Mouse (Mus musculus): ENCODE measurements at regions not wholly inside any gene's neighbourhood (a gene's known extent, or its start where the extent isn't known, plus 50 kb on each side); places are given as distances from the start of the nearest gene placed in this dataset.

- no peak for ATAC-seq (replicated peaks; ENCODE audit: insufficient number of reproducible peaks, insufficient read depth, low FRiP score, low read depth)
- WGBS: 75% methylated on average over 6 of the region's 6 CpGs
- no peak overlapping the region for H3K4me3 ChIP-seq
- H3K27me3 ChIP-seq: no peaks in the 10 kb centered on the region
- H3K4me2 ChIP-seq: no peak overlapping the region
- no peaks in the 10 kb centered on the region for H3K36me3 ChIP-seq
- H3K4me1 ChIP-seq (replicated peaks): no peaks in the 10 kb centered on the region
- no peak overlapping the region for H3K9ac ChIP-seq
- H3K9me3 ChIP-seq (replicated peaks): no peaks in the 10 kb centered on the region
- H3K27ac ChIP-seq: no peak overlapping the region
Observed at GRCm38 (mm10) chr1:71971943-71972342, 240.2 kb downstream of the Mreg start.

- 69% methylated on average over 2 of the region's 2 CpGs for WGBS
- no peaks in the 10 kb centered on the region for H3K36me3 ChIP-seq
- no peak for ATAC-seq (replicated peaks; ENCODE audit: insufficient number of reproducible peaks, insufficient read depth, low FRiP score, low read depth)
- no peaks in the 10 kb centered on the region for H3K27me3 ChIP-seq
- no peaks in the 10 kb centered on the region for H3K4me1 ChIP-seq (replicated peaks)
- no peak overlapping the region for H3K4me2 ChIP-seq
- H3K9me3 ChIP-seq (replicated peaks): no peaks in the 10 kb centered on the region
- H3K27ac ChIP-seq: no peak overlapping the region
- no peak overlapping the region for H3K4me3 ChIP-seq
- no peak overlapping the region for H3K9ac ChIP-seq
Observed at GRCm38 (mm10) chr1:71970771-71971170, 241.3 kb downstream of the Mreg start.

DNA sequence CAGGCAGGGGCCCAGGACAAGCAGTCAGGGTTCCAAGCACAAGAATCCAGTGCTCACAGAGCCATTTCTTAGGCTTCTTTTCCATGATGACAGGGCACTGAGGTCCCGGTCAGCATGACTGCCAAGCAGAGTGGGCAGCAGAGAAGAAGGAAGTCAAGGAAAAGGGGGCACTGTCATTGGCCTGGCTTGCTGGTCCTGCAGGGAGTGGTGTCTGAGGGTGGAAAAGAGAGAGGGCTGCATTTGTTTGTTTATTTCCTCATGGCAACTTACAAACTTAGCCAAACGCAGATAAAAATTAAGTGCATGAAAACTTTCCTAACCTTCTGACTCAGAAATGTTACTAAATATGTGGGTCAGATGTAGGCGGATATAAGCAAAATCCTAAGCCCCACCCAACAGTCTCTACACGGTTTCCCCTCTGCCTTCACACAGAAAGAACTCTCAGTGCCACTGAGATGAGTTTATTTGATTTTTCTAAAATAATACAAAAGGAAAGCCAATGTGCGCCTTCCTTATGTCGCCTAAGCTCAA lies 244.5 kb downstream of the Mreg start:
- ATAC-seq (replicated peaks; ENCODE audit: insufficient number of reproducible peaks, insufficient read depth, low FRiP score, low read depth): no peak
- Histone ChIP-seq H3K27ac (no peak overlapping the region), H3K4me3 (no peak overlapping the region), H3K36me3 (no peaks in the 10 kb centered on the region), H3K4me2 (no peak overlapping the region), H3K9me3 (replicated peaks) (no peaks in the 10 kb centered on the region), H3K4me1 (replicated peaks) (no peaks in the 10 kb centered on the region), H3K27me3 (no peaks in the 10 kb centered on the region), H3K9ac (no peak overlapping the region)
- WGBS: 86% methylated on average over 6 of the region's 6 CpGs

DNA sequence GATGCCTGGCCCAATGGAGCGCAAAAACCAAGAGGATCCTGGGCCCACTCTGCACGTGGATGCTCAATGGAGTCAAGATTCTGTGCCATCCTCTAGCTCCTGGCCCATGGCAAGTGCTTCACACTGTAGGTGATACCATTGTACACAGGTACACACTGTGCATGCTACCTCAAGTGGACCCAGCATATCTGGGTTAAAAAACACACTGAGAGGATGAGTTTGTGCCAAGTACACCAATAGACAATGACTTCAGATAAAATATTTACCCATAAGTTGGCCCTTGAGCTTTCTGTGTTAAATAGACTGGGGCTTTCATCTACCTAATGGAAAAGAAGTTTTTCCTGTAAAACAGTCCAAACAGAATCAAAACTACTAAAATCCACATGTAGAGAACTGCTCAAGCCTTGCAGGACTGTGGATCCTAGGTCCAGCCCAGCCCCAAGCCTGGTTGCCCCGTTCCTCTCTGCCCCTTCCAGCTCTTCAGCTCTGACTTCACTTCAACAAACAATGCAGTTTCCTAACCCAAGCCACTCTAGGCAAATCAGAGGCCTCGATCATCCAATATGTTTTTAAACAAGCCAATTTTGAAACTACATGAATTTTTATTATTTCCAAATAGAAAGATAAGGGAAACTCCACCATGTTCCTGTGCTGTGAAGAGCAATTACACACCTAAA lies 247.5 kb downstream of the Mreg start:
- Histone ChIP-seq H3K4me3 (no peak overlapping the region), H3K9ac (no peak overlapping the region), H3K27ac (no peak overlapping the region), H3K4me2 (no peak overlapping the region), H3K27me3 (no peaks in the 10 kb centered on the region), H3K9me3 (replicated peaks) (no peaks in the 10 kb centered on the region), H3K36me3 (no peaks in the 10 kb centered on the region), H3K4me1 (replicated peaks) (no peaks in the 10 kb centered on the region)
- WGBS: 84% methylated on average over 4 of the region's 4 CpGs
- no peak for ATAC-seq (replicated peaks; ENCODE audit: insufficient number of reproducible peaks, insufficient read depth, low FRiP score, low read depth)

DNA sequence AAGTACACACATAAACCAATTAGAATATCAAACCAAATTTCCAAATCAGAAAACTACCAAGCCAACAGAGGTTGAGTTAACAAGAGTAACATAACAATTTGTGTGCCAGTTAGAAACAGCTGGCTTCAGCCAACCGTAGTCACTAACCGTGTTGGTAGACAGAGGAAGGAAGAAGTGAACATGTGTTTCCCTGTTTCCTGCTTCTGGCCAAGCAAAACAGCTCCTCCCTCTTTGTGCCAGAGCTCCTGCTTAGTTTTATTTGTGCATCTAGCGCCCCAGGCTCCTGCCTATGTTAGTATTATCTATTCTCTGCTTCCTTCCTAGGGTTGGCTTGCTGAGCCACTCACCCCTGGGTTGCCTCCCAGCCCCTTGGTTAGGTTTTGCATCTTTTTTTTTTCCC lies 255.2 kb downstream of the Mreg start:
- Histone ChIP-seq H3K27me3 (no peaks in the 10 kb centered on the region), H3K4me1 (replicated peaks) (0 out of 2 replicates have a peak, but pooled peaks cover 3% of the 10 kb centered on the region), H3K4me2 (no peak overlapping the region), H3K36me3 (no peaks in the 10 kb centered on the region), H3K4me3 (no peak overlapping the region), H3K27ac (no peak overlapping the region), H3K9ac (no peak overlapping the region), H3K9me3 (replicated peaks) (no peaks in the 10 kb centered on the region)
- no peak; the same call in 1 of the 2 replicates for ATAC-seq (replicated peaks; ENCODE audit: insufficient number of reproducible peaks, insufficient read depth, low FRiP score, low read depth)
- WGBS: 47% methylated on average over 3 of the region's 3 CpGs

GRCm38 (mm10) chr1:71955331-71955730 lies 256.8 kb downstream of the Mreg start:
- Histone ChIP-seq H3K4me3 (no peak overlapping the region), H3K27ac (no peak overlapping the region), H3K36me3 (no peaks in the 10 kb centered on the region), H3K4me2 (no peak overlapping the region), H3K9me3 (replicated peaks) (no peaks in the 10 kb centered on the region), H3K27me3 (no peaks in the 10 kb centered on the region), H3K9ac (no peak overlapping the region), H3K4me1 (replicated peaks) (0 out of 2 replicates have a peak, but pooled peaks cover 3% of the 10 kb centered on the region)
- ATAC-seq (replicated peaks; ENCODE audit: insufficient number of reproducible peaks, insufficient read depth, low FRiP score, low read depth): no peak

- no peak for ATAC-seq (replicated peaks; ENCODE audit: insufficient number of reproducible peaks, insufficient read depth, low FRiP score, low read depth)
- H3K9ac ChIP-seq: no peak overlapping the region
- no peaks in the 10 kb centered on the region for H3K9me3 ChIP-seq (replicated peaks)
- H3K36me3 ChIP-seq: no peaks in the 10 kb centered on the region
- H3K4me1 ChIP-seq (replicated peaks): 0 out of 2 replicates have a peak, but pooled peaks cover 3% of the 10 kb centered on the region
- no peaks in the 10 kb centered on the region for H3K27me3 ChIP-seq
- no peak overlapping the region for H3K27ac ChIP-seq
- H3K4me2 ChIP-seq: no peak overlapping the region
- 63% methylated on average over 6 of the region's 6 CpGs for WGBS
- no peak overlapping the region for H3K4me3 ChIP-seq
Observed at GRCm38 (mm10) chr1:71953292-71953691, 258.8 kb downstream of the Mreg start.

GRCm38 (mm10) chr1:71949549-71949948 lies 262.6 kb downstream of the Mreg start:
- 77% methylated on average over 7 of the region's 7 CpGs for WGBS
- Histone ChIP-seq H3K27me3 (no peaks in the 10 kb centered on the region), H3K4me3 (no peak overlapping the region), H3K36me3 (no peaks in the 10 kb centered on the region), H3K4me1 (replicated peaks) (0 out of 2 replicates have a peak, but pooled peaks cover 3% of the 10 kb centered on the region), H3K27ac (no peak overlapping the region), H3K4me2 (no peak overlapping the region), H3K9me3 (replicated peaks) (no peaks in the 10 kb centered on the region), H3K9ac (no peak overlapping the region)
- ATAC-seq (replicated peaks; ENCODE audit: insufficient number of reproducible peaks, insufficient read depth, low FRiP score, low read depth): no peak

GRCm38 (mm10) chr1:71948686-71949085 lies 263.4 kb downstream of the Mreg start:
- Histone ChIP-seq H3K4me1 (replicated peaks) (0 out of 2 replicates have a peak, but pooled peaks cover 3% of the 10 kb centered on the region), H3K9me3 (replicated peaks) (no peaks in the 10 kb centered on the region), H3K9ac (no peak overlapping the region), H3K4me3 (no peak overlapping the region), H3K27me3 (no peaks in the 10 kb centered on the region), H3K27ac (no peak overlapping the region), H3K4me2 (no peak overlapping the region), H3K36me3 (no peaks in the 10 kb centered on the region)
- WGBS: 87% methylated on average over 4 of the region's 4 CpGs
- ATAC-seq (replicated peaks; ENCODE audit: insufficient number of reproducible peaks, insufficient read depth, low FRiP score, low read depth): no peak

- no peaks in the 10 kb centered on the region for H3K9me3 ChIP-seq (replicated peaks)
- 80% methylated on average over 2 of the region's 2 CpGs for WGBS
- H3K27me3 ChIP-seq: no peaks in the 10 kb centered on the region
- no peaks in the 10 kb centered on the region for H3K4me1 ChIP-seq (replicated peaks)
- no peaks in the 10 kb centered on the region for H3K36me3 ChIP-seq
- H3K9ac ChIP-seq: no peak overlapping the region
- ATAC-seq (replicated peaks; ENCODE audit: insufficient number of reproducible peaks, insufficient read depth, low FRiP score, low read depth): no peak
- no peak overlapping the region for H3K27ac ChIP-seq
- no peak overlapping the region for H3K4me3 ChIP-seq
- no peak overlapping the region for H3K4me2 ChIP-seq
Observed at GRCm38 (mm10) chr1:71947506-71947905, 264.6 kb downstream of the Mreg start.

DNA sequence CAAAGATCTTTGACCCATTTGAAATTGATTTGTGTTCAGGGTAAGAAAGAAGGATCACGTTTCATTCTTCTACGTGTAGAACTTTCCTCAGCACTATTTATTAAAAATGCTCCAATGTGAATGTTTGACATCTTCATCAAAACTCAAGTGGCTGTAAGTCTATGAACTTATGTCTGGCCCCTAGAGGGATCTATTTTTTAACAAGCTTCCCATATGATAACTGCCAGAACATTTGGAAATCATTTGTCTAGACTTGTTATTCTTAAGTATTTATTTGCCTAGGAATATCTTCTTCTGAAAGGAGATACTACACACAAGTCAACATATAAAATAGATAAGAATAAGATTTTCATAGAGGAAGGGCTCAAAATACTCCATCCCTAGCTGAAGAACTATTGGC lies 265.2 kb downstream of the Mreg start:
- 67% methylated on average over 2 of the region's 2 CpGs for WGBS
- Histone ChIP-seq H3K9ac (no peak overlapping the region), H3K27me3 (no peaks in the 10 kb centered on the region), H3K9me3 (replicated peaks) (no peaks in the 10 kb centered on the region), H3K36me3 (no peaks in the 10 kb centered on the region), H3K27ac (no peak overlapping the region), H3K4me2 (no peak overlapping the region), H3K4me1 (replicated peaks) (no peaks in the 10 kb centered on the region), H3K4me3 (no peak overlapping the region)
- no peak for ATAC-seq (replicated peaks; ENCODE audit: insufficient number of reproducible peaks, insufficient read depth, low FRiP score, low read depth)

DNA sequence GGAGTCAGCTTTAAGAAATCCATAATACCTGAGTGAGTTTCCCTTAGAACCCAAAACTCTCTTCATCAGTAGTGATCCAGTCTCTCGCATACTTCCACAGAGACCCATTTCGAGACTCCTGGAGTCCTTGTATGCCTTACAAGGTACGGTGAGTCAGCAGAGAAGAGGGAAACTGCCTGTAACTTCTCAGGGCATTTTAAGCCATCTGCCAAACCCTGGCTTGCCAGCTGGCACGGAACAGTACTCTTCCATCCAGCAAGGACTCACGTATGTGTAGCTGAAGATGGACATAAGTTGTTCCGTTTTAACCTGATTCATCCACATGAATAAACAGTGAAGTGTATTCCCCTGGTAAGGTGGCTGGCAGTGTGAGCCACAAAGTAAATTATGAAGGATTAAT lies 267.0 kb downstream of the Mreg start:
- 74% methylated on average over 6 of the region's 6 CpGs for WGBS
- Histone ChIP-seq H3K36me3 (no peaks in the 10 kb centered on the region), H3K4me2 (no peak overlapping the region), H3K9ac (no peak overlapping the region), H3K4me3 (no peak overlapping the region), H3K27me3 (no peaks in the 10 kb centered on the region), H3K9me3 (replicated peaks) (no peaks in the 10 kb centered on the region), H3K4me1 (replicated peaks) (peaks cover 4% of the 10 kb centered on the region; the same call in 1 of the 2 replicates), H3K27ac (no peak overlapping the region)
- ATAC-seq (replicated peaks; ENCODE audit: insufficient number of reproducible peaks, insufficient read depth, low FRiP score, low read depth): no peak
